Mouse (Mus musculus): Measurements from ENCODE around the gene Mthfs. TPM values are rescaled to one million over a fixed set of nuclear protein-coding genes. Genes with fewer than 3 reads are reported as not detected.

Mthfs gene
- polyA plus RNA-seq, 1 experiment from 2014 or later = 26.7 TPM

GRCm38 (mm10) chr9:89308357-89309194 is 98.1 kb downstream of the Mthfs start:
- no peak overlapping the region for H3K4me3 ChIP-seq (ENCODE audit: low read length)
- H3K27me3 ChIP-seq (ENCODE audit: control insufficient read depth, insufficient read depth, low read length) = no peaks in the 10 kb centered on the region
- H3K4me2 ChIP-seq (replicated peaks; ENCODE audit: low read depth, low read length) = no peak overlapping the region
- no peaks in the 10 kb centered on the region for H3K4me1 ChIP-seq (ENCODE audit: control insufficient read depth, insufficient read depth, low read length)
- no peak overlapping the region for H3K27ac ChIP-seq (ENCODE audit: low read depth, low read length)
- H3K9ac ChIP-seq (ENCODE audit: low read depth, low read length) = no peak overlapping the region
- H3K9me3 ChIP-seq (ENCODE audit: control insufficient read depth, low read length) = no peaks in the 10 kb centered on the region
- no peaks in the 10 kb centered on the region for H3K36me3 ChIP-seq (ENCODE audit: control insufficient read depth, insufficient read depth, low read length)
- ATAC-seq (ENCODE audit: low FRiP score, low TSS enrichment) = no peak
- 70% methylated on average over 7 of the region's 7 CpGs for WGBS

- Histone ChIP-seq H3K36me3 (ENCODE audit: control insufficient read depth, insufficient read depth, low read length) (no peaks in the 10 kb centered on the region), H3K4me2 (replicated peaks; ENCODE audit: low read depth, low read length) (no peak overlapping the region), H3K27me3 (ENCODE audit: control insufficient read depth, insufficient read depth, low read length) (no peaks in the 10 kb centered on the region), H3K4me3 (ENCODE audit: low read length) (no peak overlapping the region), H3K27ac (ENCODE audit: low read depth, low read length) (no peak overlapping the region), H3K9me3 (ENCODE audit: control insufficient read depth, low read length) (no peaks in the 10 kb centered on the region), H3K4me1 (ENCODE audit: control insufficient read depth, insufficient read depth, low read length) (no peaks in the 10 kb centered on the region), H3K9ac (ENCODE audit: low read depth, low read length) (no peak overlapping the region)
- 78% methylated on average over 2 of the region's 2 CpGs for WGBS
- no peak for ATAC-seq (ENCODE audit: low FRiP score, low TSS enrichment)
These were observed 98.7 kb downstream of the Mthfs start for GRCm38 (mm10) chr9:89309195-89309535.

GRCm38 (mm10) chr9:89311649-89312048 is 101.2 kb downstream of the Mthfs start:
- no peak overlapping the region for H3K4me3 ChIP-seq (ENCODE audit: low read length)
- no peaks in the 10 kb centered on the region for H3K27me3 ChIP-seq (ENCODE audit: control insufficient read depth, insufficient read depth, low read length)
- no peak overlapping the region for H3K9ac ChIP-seq (ENCODE audit: low read depth, low read length)
- no peaks in the 10 kb centered on the region for H3K36me3 ChIP-seq (ENCODE audit: control insufficient read depth, insufficient read depth, low read length)
- WGBS = 81% methylated on average over 2 of the region's 2 CpGs
- H3K4me2 ChIP-seq (replicated peaks; ENCODE audit: low read depth, low read length) = no peak overlapping the region
- H3K9me3 ChIP-seq (ENCODE audit: control insufficient read depth, low read length) = no peaks in the 10 kb centered on the region
- no peaks in the 10 kb centered on the region for H3K4me1 ChIP-seq (ENCODE audit: control insufficient read depth, insufficient read depth, low read length)
- H3K27ac ChIP-seq (ENCODE audit: low read depth, low read length) = no peak overlapping the region
- no peak for ATAC-seq (ENCODE audit: low FRiP score, low TSS enrichment)

- WGBS = 88% methylated on average over 1 of the region's 1 CpGs
- no peak for ATAC-seq (ENCODE audit: low FRiP score, low TSS enrichment)
These were observed 163.3 kb downstream of the Mthfs start for GRCm38 (mm10) chr9:89373731-89374130.

GRCm38 (mm10) chr9:89374650-89375049 is 164.2 kb downstream of the Mthfs start:
- ATAC-seq (ENCODE audit: low FRiP score, low TSS enrichment) = no peak
- 82% methylated on average over 4 of the region's 4 CpGs for WGBS
- H3K4me3 ChIP-seq (ENCODE audit: low read length) = no peak overlapping the region

More at GRCm38 (mm10) chr9:89373731-89374130, 163.3 kb downstream of the Mthfs start:
- H3K4me1 ChIP-seq (ENCODE audit: control insufficient read depth, insufficient read depth, low read length) = no peaks in the 10 kb centered on the region
- no peaks in the 10 kb centered on the region for H3K36me3 ChIP-seq (ENCODE audit: control insufficient read depth, insufficient read depth, low read length)
- no peak overlapping the region for H3K4me3 ChIP-seq (ENCODE audit: low read length)
- H3K9me3 ChIP-seq (ENCODE audit: control insufficient read depth, low read length) = no peaks in the 10 kb centered on the region
- no peak overlapping the region for H3K9ac ChIP-seq (ENCODE audit: low read depth, low read length)
- H3K27me3 ChIP-seq (ENCODE audit: control insufficient read depth, insufficient read depth, low read length) = no peaks in the 10 kb centered on the region
- H3K4me2 ChIP-seq (replicated peaks; ENCODE audit: low read depth, low read length) = no peak overlapping the region
- H3K27ac ChIP-seq (ENCODE audit: low read depth, low read length) = no peak overlapping the region

GRCm38 (mm10) chr9:89403031-89403430 is 192.6 kb downstream of the Mthfs start:
- H3K9me3 ChIP-seq (ENCODE audit: control insufficient read depth, low read length) = no peaks in the 10 kb centered on the region
- H3K4me1 ChIP-seq (ENCODE audit: control insufficient read depth, insufficient read depth, low read length) = no peaks in the 10 kb centered on the region
- no peaks in the 10 kb centered on the region for H3K36me3 ChIP-seq (ENCODE audit: control insufficient read depth, insufficient read depth, low read length)
- WGBS = 84% methylated on average over 1 of the region's 1 CpGs
- H3K27me3 ChIP-seq (ENCODE audit: control insufficient read depth, insufficient read depth, low read length) = no peaks in the 10 kb centered on the region
- no peak overlapping the region for H3K27ac ChIP-seq (ENCODE audit: low read depth, low read length)
- H3K9ac ChIP-seq (ENCODE audit: low read depth, low read length) = no peak overlapping the region
- H3K4me2 ChIP-seq (replicated peaks; ENCODE audit: low read depth, low read length) = no peak overlapping the region
- no peak overlapping the region for H3K4me3 ChIP-seq (ENCODE audit: low read length)
- ATAC-seq (ENCODE audit: low FRiP score, low TSS enrichment) = no peak

More at GRCm38 (mm10) chr9:89374650-89375049, 164.2 kb downstream of the Mthfs start:
- Histone ChIP-seq H3K27me3 (ENCODE audit: control insufficient read depth, insufficient read depth, low read length) (no peaks in the 10 kb centered on the region), H3K27ac (ENCODE audit: low read depth, low read length) (no peak overlapping the region), H3K9me3 (ENCODE audit: control insufficient read depth, low read length) (no peaks in the 10 kb centered on the region), H3K9ac (ENCODE audit: low read depth, low read length) (no peak overlapping the region), H3K36me3 (ENCODE audit: control insufficient read depth, insufficient read depth, low read length) (no peaks in the 10 kb centered on the region), H3K4me2 (replicated peaks; ENCODE audit: low read depth, low read length) (no peak overlapping the region), H3K4me1 (ENCODE audit: control insufficient read depth, insufficient read depth, low read length) (no peaks in the 10 kb centered on the region)

Other genes with a start within 250 kb of the Mthfs start
- not detected in 2 replicates for gene Trim43b, start 117.8 kb upstream of the Mthfs start, polyA plus RNA-seq (2014; fragmentation: Nextera tagmentation; extraction: Ambion mirVana)
- gene Bcl2a1b, start 11.5 kb upstream of the Mthfs start, polyA plus RNA-seq (2014; fragmentation: Nextera tagmentation; extraction: Ambion mirVana) = 1.6 and 2.0 TPM in 2 replicates
- 0.63 TPM in 1 of 2 replicates, not detected in the other for gene Gm29094, start 11.3 kb upstream of the Mthfs start, polyA plus RNA-seq (2014; fragmentation: Nextera tagmentation; extraction: Ambion mirVana)